Mouse (Mus musculus): ENCODE measurements around the gene Otx2.

GRCm38 (mm10) chr14:48667396-48667795 is 6.2 kb downstream of the Otx2 start:
- no peak for TF ChIP-seq POLR2A (IDR thresholded peaks at IDR 0.05; ENCODE audit: low read depth, low read length)
- TF ChIP-seq CTCF (conservative IDR thresholded peaks at IDR 0.05; ENCODE audit: insufficient read depth, insufficient read length, low read depth, low read length) = no peak

Measured in kidney, adult 2 months (tissue).